Mouse (Mus musculus) forelimb bud, embryonic 11.5 days (tissue): ENCODE data around the gene Stat4.

Experiments
- DNase-seq: peaks from one replicate; pipeline ENCODE4 v3.0.0-alpha.2; 2012; ENCODE audit warnings: low read depth, low spot score

The Stat4 gene

GRCm38 (mm10) chr1:52144907-52145306, 158.0 kb downstream of the Stat4 start:
- DNase-seq: no peak

- peak; percentile 62 for DNase-seq
These were observed 159.4 kb downstream of the Stat4 start for GRCm38 (mm10) chr1:52146214-52146970.

- DNase-seq: no peak
These were observed 160.5 kb downstream of the Stat4 start for GRCm38 (mm10) chr1:52147431-52147830.

- DNase-seq: no peak
These were observed 161.2 kb downstream of the Stat4 start for GRCm38 (mm10) chr1:52148178-52148577.

- no peak for DNase-seq
These were observed 161.7 kb downstream of the Stat4 start for GRCm38 (mm10) chr1:52148696-52149095.

GRCm38 (mm10) chr1:52149934-52150346, 163.0 kb downstream of the Stat4 start:
- no peak for DNase-seq

GRCm38 (mm10) chr1:52150676-52151075, 163.7 kb downstream of the Stat4 start:
- DNase-seq: no peak

- no peak for DNase-seq
These were observed 164.2 kb downstream of the Stat4 start for GRCm38 (mm10) chr1:52151166-52151565.

GRCm38 (mm10) chr1:52152369-52152768, 165.4 kb downstream of the Stat4 start:
- no peak for DNase-seq

GRCm38 (mm10) chr1:52152936-52153335, 166.0 kb downstream of the Stat4 start:
- DNase-seq: no peak

- DNase-seq: no peak
These were observed 167.9 kb downstream of the Stat4 start for GRCm38 (mm10) chr1:52154890-52155289.

GRCm38 (mm10) chr1:52156351-52156750, 169.4 kb downstream of the Stat4 start:
- DNase-seq: no peak
